Comparison of ENCODE assay signal across 7 mouse cellular contexts in genomic region chrX:136590199-136590896, GRCm38 (mm10). TPM values are rescaled to one million over a fixed set of nuclear protein-coding genes. Genes with fewer than 3 reads are reported as not detected.
DNase-seq lines count a peak whose midpoint lies in the region; ATAC-seq and TF ChIP-seq lines count a peak whose summit lies in the region.

TSS of gene Tceal3 (plus strand) at chrX:136590842.

- no peaks in the 10 kb centered on the region for H3K27me3 ChIP-seq in hindbrain, embryonic 11.5 days (ENCODE audit: control insufficient read depth, insufficient read depth, low read length)
- H3K27me3 ChIP-seq in limb, embryonic 14.5 days (ENCODE audit: control insufficient read depth, insufficient read depth, low read length): no peaks in the 10 kb centered on the region
- H3K27me3 ChIP-seq in stomach, embryonic 16.5 days (ENCODE audit: control insufficient read depth, insufficient read depth, low read length): no peaks in the 10 kb centered on the region

- ATAC-seq in hindbrain, embryonic 11.5 days (ENCODE audit: low FRiP score): peak; percentile 96
- no peak for ATAC-seq in limb, embryonic 14.5 days (ENCODE audit: low FRiP score, low read depth)
- ATAC-seq in stomach, embryonic 16.5 days (ENCODE audit: insufficient read depth, low FRiP score): no peak
- no peak for ATAC-seq in erythroid progenitor cell, adult 5-6 weeks (replicated peaks; ENCODE audit: low FRiP score, poor library complexity, severe bottlenecking)

- no peak for TF ChIP-seq POLR2A in limb, embryonic 14.5 days (IDR thresholded peaks at IDR 0.05; ENCODE audit: borderline replicate concordance, extremely low read depth, insufficient read depth, insufficient read length)

- H3K4me3 ChIP-seq in hindbrain, embryonic 11.5 days (ENCODE audit: low read depth, low read length): peak within 1 kb of the TSS; percentile 33
- H3K4me3 ChIP-seq in limb, embryonic 14.5 days (replicated peaks; ENCODE audit: low read length): no peak within 1 kb of the TSS
- H3K4me3 ChIP-seq in stomach, embryonic 16.5 days (replicated peaks; ENCODE audit: low read length): no peak within 1 kb of the TSS

- 35% methylated on average over 12 of the region's 12 CpGs for WGBS in hindbrain, embryonic 11.5 days
- 56% methylated on average over 12 of the region's 12 CpGs for WGBS in limb, embryonic 14.5 days
- 52% methylated on average over 12 of the region's 12 CpGs for WGBS in stomach, embryonic 16.5 days

- H3K4me2 ChIP-seq in hindbrain, embryonic 11.5 days (replicated peaks; ENCODE audit: low read depth, low read length): 0 out of 2 replicates have a peak within 1 kb of the TSS, but pooled peaks have one; percentile 15
- H3K4me2 ChIP-seq in limb, embryonic 14.5 days (replicated peaks; ENCODE audit: low read depth, low read length, severe bottlenecking): no peak within 1 kb of the TSS
- H3K4me2 ChIP-seq in stomach, embryonic 16.5 days (ENCODE audit: low read depth, low read length): no peak within 1 kb of the TSS

- no peak within 1 kb of the TSS for H3K9ac ChIP-seq in hindbrain, embryonic 11.5 days (ENCODE audit: low read depth, low read length)
- H3K9ac ChIP-seq in limb, embryonic 14.5 days (ENCODE audit: low read depth, low read length, severe bottlenecking): no peak within 1 kb of the TSS
- H3K9ac ChIP-seq in stomach, embryonic 16.5 days (ENCODE audit: low read length): no peak within 1 kb of the TSS

- H3K36me3 ChIP-seq in hindbrain, embryonic 11.5 days (ENCODE audit: control insufficient read depth, insufficient read depth, low read length): no peaks in the 10 kb centered on the region
- H3K36me3 ChIP-seq in limb, embryonic 14.5 days (ENCODE audit: control insufficient read depth, insufficient read depth, low read length): no peaks in the 10 kb centered on the region
- no peaks in the 10 kb centered on the region for H3K36me3 ChIP-seq in stomach, embryonic 16.5 days (ENCODE audit: control insufficient read depth, insufficient read depth, low read length)

- peak within 1 kb of the TSS; percentile 68 for H3K27ac ChIP-seq in hindbrain, embryonic 11.5 days (ENCODE audit: low read depth, low read length)
- H3K27ac ChIP-seq in limb, embryonic 14.5 days (replicated peaks; ENCODE audit: low read depth, low read length): no peak within 1 kb of the TSS
- H3K27ac ChIP-seq in stomach, embryonic 16.5 days (ENCODE audit: low read length): no peak within 1 kb of the TSS

- no peaks in the 10 kb centered on the region for H3K4me1 ChIP-seq in hindbrain, embryonic 11.5 days (replicated peaks; ENCODE audit: control insufficient read depth, insufficient read depth, low read length)
- H3K4me1 ChIP-seq in limb, embryonic 14.5 days (ENCODE audit: control insufficient read depth, insufficient read depth, low read length): no peaks in the 10 kb centered on the region
- no peaks in the 10 kb centered on the region for H3K4me1 ChIP-seq in stomach, embryonic 16.5 days (ENCODE audit: control insufficient read depth, insufficient read depth, low read length)

- DNase-seq in adrenal gland, postnatal 36 days: no peak
- DNase-seq in cerebellum, postnatal 4 days (ENCODE audit: low spot score in 2 of 2): peak; percentile 33 to 76
- DNase-seq in hindbrain, embryonic 11.5 days (ENCODE audit: low spot score): peak; percentile 77
- no peak for DNase-seq in limb, embryonic 14.5 days (ENCODE audit: low spot score)
- no peak for DNase-seq in lung, postnatal 10 days

- no peaks in the 10 kb centered on the region for H3K9me3 ChIP-seq in hindbrain, embryonic 11.5 days (ENCODE audit: control insufficient read depth, low read length)
- no peaks in the 10 kb centered on the region for H3K9me3 ChIP-seq in limb, embryonic 14.5 days (ENCODE audit: control insufficient read depth, low read length)
- H3K9me3 ChIP-seq in stomach, embryonic 16.5 days (replicated peaks; ENCODE audit: control insufficient read depth, low read length): no peaks in the 10 kb centered on the region

RNA-seq across cellular contexts. Expression of gene Tceal3, which starts in this region (rescaled TPM):
- total RNA-seq in adrenal gland, postnatal 36 days (2021): 10 to 100 TPM; 18.8 to 34.0 TPM
- polyA plus RNA-seq in hindbrain, embryonic 11.5 days (2014; fragmentation: Nextera tagmentation; extraction: Ambion mirVana): 10.5 and 10.6 TPM in 2 replicates
- polyA plus RNA-seq in limb, embryonic 14.5 days (2012; rRNA removed): 25.6 and 70.1 TPM in 2 replicates
- 21.4 and 27.3 TPM in 2 replicates for polyA plus RNA-seq in limb, embryonic 14.5 days (2014; fragmentation: Nextera tagmentation; extraction: Ambion mirVana)
- 8.3 and 12.2 TPM in 2 replicates for polyA plus RNA-seq in stomach, embryonic 16.5 days (2015; fragmentation: Nextera tagmentation; extraction: Ambion mirVana)
- total RNA-seq in erythroid progenitor cell, adult 5-6 weeks (2015; ENCODE audit: low replicate concordance): not detected in 2 replicates
- not detected in 2 replicates for total RNA-seq in erythroid progenitor cell, adult 5-6 weeks (2017; ENCODE audit: low replicate concordance)

Comparison
In these comparisons a context has a peak if more than half of its experiments do, and no peak if none do; other contexts are left out.
1. RNA of gene Tceal3 (total RNA-seq): 18.8 to 34.0 TPM in adrenal gland, postnatal 36 days; not detected in erythroid progenitor cell, adult 5-6 weeks; every median in the first group is over 10 times any median in the second.
2. DNase-seq: peak in cerebellum, postnatal 4 days (2 of 2) and hindbrain, embryonic 11.5 days (single experiment); none in adrenal gland, postnatal 36 days (0 of 2), limb, embryonic 14.5 days (single experiment) and lung, postnatal 10 days (single experiment).